Mouse (Mus musculus) limb, embryonic 15.5 days (tissue): ENCODE measurements around the gene Thoc5. TPM values are rescaled to one million over a fixed set of nuclear protein-coding genes. Genes with fewer than 3 reads are reported as not detected.

Experiments used
- microRNA-seq: library from miRNA; unstranded; fragments of <30 nt; microRNA quantifications from one replicate; pipeline ENCODE4, GENCODE M21; 2016
- polyA plus RNA-seq: library from polyadenylated mRNA; unstranded; fragments of >200 nt; fragmentation: Nextera tagmentation; extraction: Ambion mirVana; gene quantifications from 2 replicates; pipeline ENCODE4 v1.2.1, GENCODE M21; 2015

The Thoc5 gene
- polyA plus RNA-seq, 1 experiment from 2014 or later, result 28.8 TPM

Small RNAs within 50 kb of the gene (microRNA-seq; reads per million reads assigned to microRNA genes)
- not detected for gene Mir6918

Other genes starting within 250 kb of the Thoc5 start
- gene Uqcr10, start 191.0 kb upstream of the Thoc5 start, polyA plus RNA-seq, result 636 and 690 TPM in 2 replicates
- 60.7 and 63.2 TPM in 2 replicates for gene Zmat5, start 190.6 kb upstream of the Thoc5 start, polyA plus RNA-seq
- gene Cabp7, start 148.5 kb upstream of the Thoc5 start, polyA plus RNA-seq, result 0.05 and 0.11 TPM in 2 replicates
- gene Nf2, start 45.8 kb upstream of the Thoc5 start, polyA plus RNA-seq, result 44.6 and 47.3 TPM in 2 replicates
- 37.8 and 42.1 TPM in 2 replicates for gene Nipsnap1, start 21.4 kb upstream of the Thoc5 start, polyA plus RNA-seq
- gene Nefh, start 52.7 kb downstream of the Thoc5 start, polyA plus RNA-seq, result 0.23 and 0.25 TPM in 2 replicates
- gene Ap1b1, start 91.5 kb downstream of the Thoc5 start, polyA plus RNA-seq, result 55.2 and 56.5 TPM in 2 replicates
- 7.1 and 8.6 TPM in 2 replicates for gene Rasl10a, start 162.8 kb downstream of the Thoc5 start, polyA plus RNA-seq
- 32.3 and 34.4 TPM in 2 replicates for gene Gas2l1, start 170.0 kb downstream of the Thoc5 start, polyA plus RNA-seq
- gene Rhbdd3, start 203.6 kb downstream of the Thoc5 start, polyA plus RNA-seq, result 23.1 and 26.1 TPM in 2 replicates
- 655 and 680 TPM in 2 replicates for gene Ewsr1, start 203.9 kb downstream of the Thoc5 start, polyA plus RNA-seq